Mouse (Mus musculus) left cerebral cortex, adult 9 months (tissue): ENCODE measurements around the gene 1300017J02Rik.
"Not testable (repeated sequence)": the region's sequence is repeated elsewhere in the genome, so short reads cannot be mapped to it uniquely, and the experiment has no call there.

Experiments
- DNase-seq, 2 experiments: peaks; one replicate each; pipeline ENCODE4 v3.0.0; 2022; ENCODE audit warnings: low spot score in 2 of 2

The 1300017J02Rik gene

GRCm38 (mm10) chr9:103304927-103305326 lies at the start of gene 1300017J02Rik, which contains the start of gene Topbp1:
Gene 1300017J02Rik (minus strand): TSS chr9:103305082.
Gene Topbp1 (plus strand): TSS chr9:103305215.
- peak; percentile 67 to 84 for DNase-seq

- not testable (repeated sequence) for DNase-seq
Measured at GRCm38 (mm10) chr9:103353500-103354260, 48.8 kb upstream of the 1300017J02Rik start.

- no peak for DNase-seq
Measured at GRCm38 (mm10) chr9:103348791-103349190, 43.9 kb upstream of the 1300017J02Rik start.

GRCm38 (mm10) chr9:103347996-103348490 lies 43.2 kb upstream of the 1300017J02Rik start:
- DNase-seq, result no peak

- no peak for DNase-seq
Measured at GRCm38 (mm10) chr9:103347045-103347444, 42.2 kb upstream of the 1300017J02Rik start.

GRCm38 (mm10) chr9:103336912-103337311 lies 32.0 kb upstream of the 1300017J02Rik start:
- DNase-seq, result no peak

- no peak for DNase-seq
Measured at GRCm38 (mm10) chr9:103332663-103333062, 27.8 kb upstream of the 1300017J02Rik start.

GRCm38 (mm10) chr9:103326449-103326848 lies 21.6 kb upstream of the 1300017J02Rik start:
- DNase-seq, result no peak

GRCm38 (mm10) chr9:103324678-103325077 lies 19.8 kb upstream of the 1300017J02Rik start:
- DNase-seq, result no peak

GRCm38 (mm10) chr9:103309832-103310231 lies 5.0 kb upstream of the 1300017J02Rik start:
- no peak for DNase-seq

- DNase-seq, result no peak
Measured at GRCm38 (mm10) chr9:103305332-103306041, 605 bp upstream of the 1300017J02Rik start.

GRCm38 (mm10) chr9:103302666-103303065 lies 2.2 kb downstream of the 1300017J02Rik start:
- peak in 1 of 2 experiments; percentile 76 for DNase-seq

GRCm38 (mm10) chr9:103302239-103302638 lies 2.6 kb downstream of the 1300017J02Rik start:
- DNase-seq, result no peak

GRCm38 (mm10) chr9:103301086-103301485 lies 3.8 kb downstream of the 1300017J02Rik start:
- no peak for DNase-seq

GRCm38 (mm10) chr9:103294507-103294906 lies 10.4 kb downstream of the 1300017J02Rik start:
- no peak for DNase-seq

GRCm38 (mm10) chr9:103288489-103289180 lies 16.2 kb downstream of the 1300017J02Rik start:
- no peak for DNase-seq

- no peak for DNase-seq
Measured at GRCm38 (mm10) chr9:103287840-103288488, 16.9 kb downstream of the 1300017J02Rik start.

- DNase-seq, result no peak
Measured at GRCm38 (mm10) chr9:103286901-103287422, 17.9 kb downstream of the 1300017J02Rik start.

GRCm38 (mm10) chr9:103286396-103286795 lies 18.5 kb downstream of the 1300017J02Rik start:
- DNase-seq, result no peak

GRCm38 (mm10) chr9:103276876-103277275 lies 28.0 kb downstream of the 1300017J02Rik start:
- DNase-seq, result no peak

- DNase-seq, result no peak
Measured at GRCm38 (mm10) chr9:103275676-103276075, 29.2 kb downstream of the 1300017J02Rik start.
